ENCODE assay signal across 8 mouse cellular contexts in genomic region chr11:113752158-113752661, GRCm38 (mm10). TPM values are rescaled to one million over a fixed set of nuclear protein-coding genes. Genes with fewer than 3 reads are reported as not detected.
DNase-seq lines count a peak whose midpoint lies in the region; ATAC-seq and TF ChIP-seq lines count a peak whose summit lies in the region.

No protein-coding gene starts in this region.

- 30% methylated on average over 15 of the region's 15 CpGs for WGBS in hindbrain, embryonic 16.5 days
- 28% methylated on average over 15 of the region's 15 CpGs for WGBS in midbrain, embryonic 11.5 days

- H3K9me3 ChIP-seq in hindbrain, embryonic 16.5 days (ENCODE audit: control insufficient read depth, low read length): no peaks in the 10 kb centered on the region
- no peaks in the 10 kb centered on the region for H3K9me3 ChIP-seq in midbrain, embryonic 11.5 days (ENCODE audit: control insufficient read depth, low read length)

- no peak for TF ChIP-seq CTCF in left cerebral cortex, adult 2 months (IDR thresholded peaks at IDR 0.05)
- no peak for TF ChIP-seq CTCF in bone marrow macrophage, adult 2 months (IDR thresholded peaks at IDR 0.05; ENCODE audit: low read depth, low read length)

- H3K27ac ChIP-seq in left cerebral cortex, adult 2 months: no peak overlapping the region
- peak overlapping the region; percentile 85 for H3K27ac ChIP-seq in bone marrow macrophage, adult 2 months (ENCODE audit: insufficient read depth, low read depth, low read length)
- H3K27ac ChIP-seq in hindbrain, embryonic 16.5 days (ENCODE audit: low read depth, low read length): peak overlapping the region; percentile 97
- H3K27ac ChIP-seq in midbrain, embryonic 11.5 days (ENCODE audit: low read depth, low read length): peak overlapping the region; percentile 57; the same call in 1 of the 2 replicates

- TF ChIP-seq POLR2A in bone marrow macrophage, adult 2 months (IDR thresholded peaks at IDR 0.05; ENCODE audit: borderline replicate concordance, low read depth, low read length): no peak

- peak overlapping the region; percentile 59 for H3K9ac ChIP-seq in hindbrain, embryonic 16.5 days (ENCODE audit: low read depth, low read length)
- H3K9ac ChIP-seq in midbrain, embryonic 11.5 days (ENCODE audit: low read length): peak overlapping the region; percentile 58

- no peaks in the 10 kb centered on the region for H3K27me3 ChIP-seq in hindbrain, embryonic 16.5 days (replicated peaks; ENCODE audit: control insufficient read depth, insufficient read depth, low read length)
- no peaks in the 10 kb centered on the region for H3K27me3 ChIP-seq in midbrain, embryonic 11.5 days (ENCODE audit: control insufficient read depth, insufficient read depth, low read length)

- ATAC-seq in hindbrain, embryonic 16.5 days: peak; percentile 3; the same call in 1 of the 2 replicates
- ATAC-seq in midbrain, embryonic 11.5 days (ENCODE audit: low FRiP score): peak; percentile 4

- no peaks in the 10 kb centered on the region for H3K36me3 ChIP-seq in hindbrain, embryonic 16.5 days (ENCODE audit: control insufficient read depth, insufficient read depth, low read length)
- H3K36me3 ChIP-seq in midbrain, embryonic 11.5 days (ENCODE audit: control insufficient read depth, insufficient read depth, low read length): no peaks in the 10 kb centered on the region

- no peak for DNase-seq in left cerebral cortex, adult 2 months (ENCODE audit: extremely low spot score in 1 of 2, low spot score in 2 of 2)
- DNase-seq in left cerebral cortex, postnatal 36 days (ENCODE audit: low spot score in 2 of 2): no peak
- no peak for DNase-seq in midbrain, embryonic 11.5 days (ENCODE audit: low spot score, missing footprints)
- no peak for DNase-seq in cerebellum, adult 11 months
- DNase-seq in Muller cell, postnatal 12 days (ENCODE audit: inconsistent ontology term): no peak
- DNase-seq in right cerebral cortex, postnatal 36 days (ENCODE audit: low spot score in 2 of 2): no peak

- intact Hi-C loops in left cerebral cortex, adult 2 months (cut with DNase I): no loop called here
- intact Hi-C loops in left cerebral cortex, postnatal 36 days (cut with DNase I): loop anchor here (5.0 kb wide), 1 partner anchor 50 kb away; no protein-coding TSS in a partner anchor

- H3K4me3 ChIP-seq in left cerebral cortex, adult 2 months: peak overlapping the region; percentile 83
- peak overlapping the region; percentile 73 for H3K4me3 ChIP-seq in bone marrow macrophage, adult 2 months (ENCODE audit: insufficient read depth, low read length)
- peak overlapping the region; percentile 94 for H3K4me3 ChIP-seq in hindbrain, embryonic 16.5 days (ENCODE audit: low read length)
- peak overlapping the region; percentile 93 for H3K4me3 ChIP-seq in midbrain, embryonic 11.5 days (ENCODE audit: low read depth, low read length)

- peaks cover 25% of the 10 kb centered on the region for H3K4me1 ChIP-seq in bone marrow macrophage, adult 2 months (ENCODE audit: control insufficient read depth, insufficient read depth, low read length)
- H3K4me1 ChIP-seq in hindbrain, embryonic 16.5 days (ENCODE audit: control insufficient read depth, insufficient read depth, low read depth, low read length): peaks cover 35% of the 10 kb centered on the region
- H3K4me1 ChIP-seq in midbrain, embryonic 11.5 days (ENCODE audit: control insufficient read depth, insufficient read depth, low read length): peaks cover 27% of the 10 kb centered on the region

- H3K4me2 ChIP-seq in hindbrain, embryonic 16.5 days (ENCODE audit: low read length): peak overlapping the region; percentile 90
- peak overlapping the region; percentile 86 for H3K4me2 ChIP-seq in midbrain, embryonic 11.5 days

RNA-seq across cellular contexts. Expression of gene Cdc42ep4, which starts 0.5 kb away (rescaled TPM):
- 10 to 100 TPM; 25.6 to 28.8 TPM for total RNA-seq in left cerebral cortex, adult 2 months (2021)
- 10 to 100 TPM; 21.9 to 29.8 TPM for total RNA-seq in left cerebral cortex, postnatal 36 days (2021)
- polyA plus RNA-seq in bone marrow macrophage, adult 2 months (2012; ENCODE audit: insufficient read depth, insufficient read length, missing spikeins): 18.3 and 20.9 TPM in 2 replicates
- 72.2 and 80.1 TPM in 2 replicates for polyA plus RNA-seq in hindbrain, embryonic 16.5 days (2015; fragmentation: Nextera tagmentation; extraction: Ambion mirVana)
- 54.6 and 60.4 TPM in 2 replicates for polyA plus RNA-seq in midbrain, embryonic 11.5 days (2014; fragmentation: Nextera tagmentation; extraction: Ambion mirVana)

RNA-seq across cellular contexts. Expression of gene Cpsf4l, which starts 42.4 kb away (rescaled TPM):
- total RNA-seq in left cerebral cortex, adult 2 months (2021): not detected
- not detected for total RNA-seq in left cerebral cortex, postnatal 36 days (2021)
- not detected in 2 replicates for polyA plus RNA-seq in bone marrow macrophage, adult 2 months (2012; ENCODE audit: insufficient read depth, insufficient read length, missing spikeins)
- polyA plus RNA-seq in hindbrain, embryonic 16.5 days (2015; fragmentation: Nextera tagmentation; extraction: Ambion mirVana): 0.19 and 0.26 TPM in 2 replicates
- polyA plus RNA-seq in midbrain, embryonic 11.5 days (2014; fragmentation: Nextera tagmentation; extraction: Ambion mirVana): 0.30 and 0.57 TPM in 2 replicates
